Mouse (Mus musculus) spleen, adult 2 months (tissue): Measurements from ENCODE around the gene Tcirg1. TPM values are rescaled to one million over a fixed set of nuclear protein-coding genes. Genes with fewer than 3 reads are reported as not detected.

Source experiments
- DNase-seq, 2 experiments: peaks; one replicate each; pipeline versions ENCODE4 v3.0.0 to v3.0.0-alpha.2; 2012 to 2021; ENCODE audit warnings: low spot score in 2 of 2, low read depth in 1 of 2
- H3K27ac ChIP-seq: fragments of 200-500 bp; 2 replicates; pipeline ENCODE4 v1.5.1; 2012; ENCODE audit warnings: low read length, inconsistent platforms; ENCODE audit not compliant: insufficient read depth
- H3K27me3 ChIP-seq: fragments of 200-500 bp; 2 replicates; pipeline ENCODE4 v1.6.1; 2012; ENCODE audit warnings: mild to moderate bottlenecking, moderate library complexity, low read length, inconsistent platforms; ENCODE audit not compliant: control insufficient read depth, insufficient read depth
- H3K36me3 ChIP-seq: fragments of 200-500 bp; 2 replicates; pipeline ENCODE4 v1.6.1; 2012; ENCODE audit warnings: mild to moderate bottlenecking, low read length, inconsistent platforms; ENCODE audit not compliant: control insufficient read depth, insufficient read depth
- H3K4me1 ChIP-seq: fragments of 200-500 bp; 2 replicates; pipeline ENCODE4 v1.6.1; 2011; ENCODE audit warnings: inconsistent platforms; ENCODE audit not compliant: control insufficient read depth, insufficient read depth, insufficient read length
- H3K4me3 ChIP-seq: fragments of 200-500 bp; 2 replicates; pipeline ENCODE4 v1.5.1; 2011; ENCODE audit warnings: mild to moderate bottlenecking, inconsistent platforms; ENCODE audit not compliant: insufficient read depth, insufficient read length; ENCODE audit errors: extremely low read depth
- CTCF ChIP-seq: fragments of 200-500 bp; IDR thresholded peaks from 2 replicates; pipeline ENCODE4 v1.5.1; 2011; ENCODE audit warnings: mild to moderate bottlenecking, inconsistent platforms; ENCODE audit not compliant: insufficient read depth, insufficient read length, insufficient replicate concordance; ENCODE audit errors: extremely low read depth
- POLR2A ChIP-seq: fragments of 200-500 bp; IDR thresholded peaks from 2 replicates; pipeline ENCODE4 v1.6.1; 2011; ENCODE audit warnings: low read depth, low read length, inconsistent platforms
- WGBS: fragments of 180-500 bp; shearing (Covaris S2); methylation state at CpG from one replicate; pipeline ENCODE4 v1.1.7; 2018; 5-methylcytosine and 5-hydroxymethylcytosine counted together
- polyA plus RNA-seq: library from polyadenylated mRNA; depleted of rRNA; stranded (reverse); fragments of >200 nt; gene quantifications from 2 replicates; pipeline ENCODE4 v1.2.3, GENCODE M21; 2012

Tcirg1 gene
- polyA plus RNA-seq, 1 experiment, result 269 TPM

DNA sequence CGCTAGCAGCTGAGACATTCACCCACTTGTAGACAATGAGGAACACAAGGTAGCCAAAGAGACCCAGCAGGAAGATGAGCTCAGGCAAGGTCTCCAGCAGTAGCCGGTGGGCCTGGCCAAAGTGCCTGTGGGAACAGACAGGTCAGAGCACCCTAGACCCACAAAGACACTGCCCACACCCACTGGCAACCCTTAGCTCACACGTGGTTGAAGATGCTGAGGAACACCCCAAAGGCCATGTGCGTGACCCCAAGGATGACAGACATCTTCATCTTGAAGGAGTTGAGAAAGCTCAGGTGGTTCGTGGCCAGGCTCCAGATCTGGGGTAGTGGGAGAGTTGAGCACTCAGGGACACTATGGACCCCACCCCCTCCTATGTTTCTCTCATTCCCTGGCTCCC, 9.4 kb downstream of the Tcirg1 start:
- Histone ChIP-seq H3K27me3 (no peaks in the 10 kb centered on the region), H3K27ac (no peak overlapping the region), H3K36me3 (peaks cover 52% of the 10 kb centered on the region), H3K4me1 (peaks cover 4% of the 10 kb centered on the region; the same call in 1 of the 2 replicates), H3K4me3 (no peak overlapping the region)
- TF ChIP-seq CTCF (no peak), POLR2A (no peak)
- WGBS, result 91% methylated on average over 5 of the region's 5 CpGs
- DNase-seq, result no peak

DNA sequence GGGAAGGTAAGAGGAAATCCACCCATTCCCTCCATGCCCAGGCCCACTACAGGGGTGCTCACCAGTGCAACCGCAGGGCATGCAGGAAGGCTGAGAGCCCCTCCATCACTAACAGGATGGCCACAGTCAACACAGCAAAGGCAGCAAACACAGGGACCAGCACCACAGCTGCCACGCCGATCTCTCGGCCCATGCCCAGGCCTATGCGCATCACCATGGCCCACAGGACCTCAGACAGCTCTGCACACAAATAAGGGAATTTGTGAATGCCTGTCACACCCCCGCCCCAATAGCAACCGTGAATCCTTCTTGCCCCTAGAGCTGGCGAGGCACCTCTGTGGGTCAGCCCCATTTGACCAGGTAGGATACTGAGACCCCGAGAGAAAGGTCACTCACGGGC, 10.7 kb downstream of the Tcirg1 start:
- Histone ChIP-seq H3K4me3 (no peak overlapping the region), H3K4me1 (peaks cover 3% of the 10 kb centered on the region; the same call in 1 of the 2 replicates), H3K36me3 (peaks cover 43% of the 10 kb centered on the region), H3K27ac (no peak overlapping the region), H3K27me3 (no peaks in the 10 kb centered on the region)
- TF ChIP-seq CTCF, result no peak
- TF ChIP-seq POLR2A, result no peak
- WGBS, result 96% methylated on average over 10 of the region's 10 CpGs
- DNase-seq, result no peak

DNA sequence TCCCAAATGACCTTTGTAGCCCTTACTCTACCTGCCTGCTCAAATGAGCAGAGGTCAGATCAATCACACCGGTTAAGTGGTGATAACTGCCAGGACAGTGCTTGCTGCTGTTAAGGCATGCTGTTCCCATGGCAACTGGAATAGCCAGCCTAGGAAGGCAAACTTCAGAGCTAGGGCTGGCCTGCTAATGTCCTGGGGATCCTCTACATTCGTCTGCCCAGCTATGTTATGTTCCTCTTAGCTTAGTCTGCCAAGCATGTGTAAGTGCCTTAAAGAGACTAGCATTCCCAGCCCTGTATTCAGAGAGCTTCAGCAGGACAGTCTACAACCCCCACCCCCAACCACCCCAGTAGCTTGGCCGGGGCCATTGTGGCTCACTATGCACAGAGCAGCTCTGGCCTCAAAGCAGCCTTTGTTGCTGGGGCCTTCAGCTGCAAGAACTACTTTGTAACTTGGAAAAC, 11.7 kb downstream of the Tcirg1 start:
- DNase-seq, result no peak
- WGBS, result 93% methylated on average over 3 of the region's 3 CpGs
- H3K27ac ChIP-seq, result no peak overlapping the region
- H3K36me3 ChIP-seq, result peaks cover 43% of the 10 kb centered on the region
- TF ChIP-seq CTCF (no peak), POLR2A (no peak)
- no peak overlapping the region for H3K4me3 ChIP-seq
- no peaks in the 10 kb centered on the region for H3K27me3 ChIP-seq
- H3K4me1 ChIP-seq, result peaks cover 3% of the 10 kb centered on the region; the same call in 1 of the 2 replicates

DNA sequence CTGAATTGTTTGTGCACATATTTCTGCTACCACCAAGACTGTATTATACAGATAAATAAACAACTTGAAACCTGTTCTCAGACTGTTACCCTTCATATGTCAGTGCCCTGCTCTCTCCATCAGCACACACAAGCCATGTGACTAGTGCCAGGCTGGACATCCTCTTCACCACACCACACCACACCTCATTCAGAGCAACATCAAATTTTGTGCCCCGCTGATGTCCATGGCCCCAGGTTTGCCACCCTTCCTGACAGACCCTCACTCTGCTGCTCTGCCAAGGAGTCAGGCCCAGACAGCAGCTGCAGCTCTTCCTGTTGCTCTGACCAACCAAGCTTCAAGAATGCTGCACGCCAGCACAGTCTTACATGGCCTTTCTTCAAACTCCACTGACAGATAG, 12.6 kb downstream of the Tcirg1 start:
- H3K4me3 ChIP-seq, result no peak overlapping the region
- H3K27ac ChIP-seq, result no peak overlapping the region
- H3K4me1 ChIP-seq, result peaks cover 3% of the 10 kb centered on the region; the same call in 1 of the 2 replicates
- H3K36me3 ChIP-seq, result peaks cover 40% of the 10 kb centered on the region
- TF ChIP-seq POLR2A (no peak), CTCF (no peak)
- H3K27me3 ChIP-seq, result no peaks in the 10 kb centered on the region
- 75% methylated on average over 2 of the region's 2 CpGs for WGBS
- DNase-seq, result no peak

GRCm38 (mm10) chr19:3893545-3894116, 13.3 kb downstream of the Tcirg1 start:
- TF ChIP-seq POLR2A (no peak), CTCF (no peak)
- Histone ChIP-seq H3K36me3 (peaks cover 42% of the 10 kb centered on the region), H3K27ac (no peak overlapping the region), H3K4me1 (peaks cover under 1% of the 10 kb centered on the region; the same call in 1 of the 2 replicates), H3K27me3 (no peaks in the 10 kb centered on the region), H3K4me3 (no peak overlapping the region)
- 91% methylated on average over 4 of the region's 4 CpGs for WGBS
- DNase-seq, result no peak

- TF ChIP-seq CTCF (peak; percentile 53; the same call in 1 of the 2 replicates), POLR2A (no peak)
- no peak overlapping the region for H3K27ac ChIP-seq
- H3K4me3 ChIP-seq, result no peak overlapping the region
- WGBS, result 60% methylated on average over 8 of the region's 8 CpGs
- no peaks in the 10 kb centered on the region for H3K27me3 ChIP-seq
- peaks cover 17% of the 10 kb centered on the region for H3K36me3 ChIP-seq
- no peaks in the 10 kb centered on the region for H3K4me1 ChIP-seq
- DNase-seq, result peak in 1 of 2 experiments; percentile 27
Measured at GRCm38 (mm10) chr19:3890181-3890580, 16.8 kb downstream of the Tcirg1 start.

- 87% methylated on average over 5 of the region's 5 CpGs for WGBS
- Histone ChIP-seq H3K36me3 (peaks cover 14% of the 10 kb centered on the region), H3K4me3 (no peak overlapping the region), H3K4me1 (no peaks in the 10 kb centered on the region), H3K27ac (no peak overlapping the region), H3K27me3 (no peaks in the 10 kb centered on the region)
- no peak for DNase-seq
- TF ChIP-seq POLR2A (no peak), CTCF (no peak)
Measured at GRCm38 (mm10) chr19:3889096-3889495, 17.8 kb downstream of the Tcirg1 start.
